Mouse (Mus musculus): ENCODE measurements at regions not wholly inside any gene's neighbourhood (a gene's known extent, or its start where the extent isn't known, plus 50 kb on each side); places are given as distances from the start of the nearest gene placed in this dataset.

DNA sequence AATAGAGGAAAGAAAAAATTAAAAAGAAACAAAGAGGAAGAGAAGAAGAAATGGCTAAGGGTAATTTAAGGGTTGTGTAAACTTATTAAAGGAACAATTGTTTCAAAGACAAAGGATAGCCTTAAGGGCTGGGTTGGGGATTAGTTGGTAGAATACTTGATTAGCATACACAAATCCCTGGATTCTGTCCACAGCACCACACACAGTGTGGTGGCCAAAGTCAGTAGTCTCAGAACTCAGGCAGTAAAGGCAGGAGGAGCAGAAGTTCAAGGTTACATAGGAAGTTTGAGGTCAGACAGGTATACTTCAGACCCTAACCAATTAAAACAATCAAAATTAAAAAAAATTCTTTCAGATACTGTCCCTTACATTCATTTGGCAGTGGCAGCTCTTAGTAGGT, 596.6 kb upstream of the Tbl1xr1 start:
- Histone ChIP-seq H3K27ac (ENCODE audit: insufficient read depth, low read depth) (no peak overlapping the region), H3K9ac (ENCODE audit: insufficient read depth, low read depth) (no peak overlapping the region), H3K4me2 (ENCODE audit: insufficient read depth, low read depth, poor library complexity, severe bottlenecking) (no peak overlapping the region), H3K4me1 (ENCODE audit: control insufficient read depth in 1 of 2, insufficient read depth in 2 of 2) (peaks cover 0 to 14% of the 10 kb centered on the region in 2 experiments; a peak in 2 of 4 replicates), H3K36me3 (replicated peaks in 1 of 2; ENCODE audit: control insufficient read depth in 1 of 2, insufficient read depth in 1 of 2, low read length in 1 of 2) (no peaks in the 10 kb centered on the region), H3K9me3 (replicated peaks; ENCODE audit: low read length) (no peaks in the 10 kb centered on the region), H3K4me3 (replicated peaks in 1 of 3; ENCODE audit: low read depth in 2 of 3, low read length in 2 of 3, poor library complexity in 1 of 3) (no peak overlapping the region), H3K27me3 (replicated peaks) (no peaks in the 10 kb centered on the region), H3K79me2 (replicated peaks; ENCODE audit: control insufficient read depth, extremely low read depth, insufficient read depth, poor library complexity, severe bottlenecking) (no peaks in the 10 kb centered on the region)
- in situ Hi-C loops (cut with MboI; ENCODE audit: low pct_ligation_motif_present, low pct_unique_long_range_greater_than_20kb, low sequenced_read_pairs) = loop anchor here (25.0 kb wide), 1 partner anchor 457 kb away; no protein-coding TSS in a partner anchor
- no peak for DNase-seq (ENCODE audit: extremely low read depth)
- dilution Hi-C loops (cut with MboI; ENCODE audit: extremely low pct_ligation_motif_present, extremely low pct_unique_long_range_greater_than_20kb, low sequenced_read_pairs) = no loop called here
- no peak for TF ChIP-seq MEF2A (IDR thresholded peaks at IDR 0.05; ENCODE audit: borderline replicate concordance, low read depth, low read length)
- no peak for TF ChIP-seq SMC3 (IDR thresholded peaks at IDR 0.05; ENCODE audit: low read depth, low read length)
- TF ChIP-seq CHD2 (IDR thresholded peaks at IDR 0.05; ENCODE audit: low read length) = no peak
- TF ChIP-seq ZKSCAN1 (IDR thresholded peaks at IDR 0.05; ENCODE audit: borderline replicate concordance, low read depth, low read length) = no peak
- no peak for TF ChIP-seq TCF12 (IDR thresholded peaks at IDR 0.05; ENCODE audit: low read depth, low read length)

GRCm38 (mm10) chr3:21484052-21484451, 592.4 kb upstream of the Tbl1xr1 start:
- Histone ChIP-seq H3K27me3 (replicated peaks) (no peaks in the 10 kb centered on the region), H3K9ac (ENCODE audit: insufficient read depth, low read depth) (no peak overlapping the region), H3K4me1 (ENCODE audit: control insufficient read depth in 1 of 2, insufficient read depth in 2 of 2) (peaks cover 0 to 20% of the 10 kb centered on the region in 2 experiments; a peak in 2 of 4 replicates), H3K4me2 (ENCODE audit: insufficient read depth, low read depth, poor library complexity, severe bottlenecking) (peak overlapping the region; percentile 29; the same call in 1 of the 2 replicates), H3K27ac (ENCODE audit: insufficient read depth, low read depth) (no peak overlapping the region), H3K36me3 (replicated peaks in 1 of 2; ENCODE audit: control insufficient read depth in 1 of 2, insufficient read depth in 1 of 2, low read length in 1 of 2) (no peaks in the 10 kb centered on the region), H3K79me2 (replicated peaks; ENCODE audit: control insufficient read depth, extremely low read depth, insufficient read depth, poor library complexity, severe bottlenecking) (no peaks in the 10 kb centered on the region), H3K4me3 (replicated peaks in 1 of 3; ENCODE audit: low read depth in 2 of 3, low read length in 2 of 3, poor library complexity in 1 of 3) (no peak overlapping the region), H3K9me3 (replicated peaks; ENCODE audit: low read length) (no peaks in the 10 kb centered on the region)
- peak; percentile 49 for DNase-seq (ENCODE audit: extremely low read depth)
- in situ Hi-C loops (cut with MboI; ENCODE audit: low pct_ligation_motif_present, low pct_unique_long_range_greater_than_20kb, low sequenced_read_pairs) = loop anchor here (25.0 kb wide), 1 partner anchor 453 kb away; no protein-coding TSS in a partner anchor
- dilution Hi-C loops (cut with MboI; ENCODE audit: extremely low pct_ligation_motif_present, extremely low pct_unique_long_range_greater_than_20kb, low sequenced_read_pairs) = no loop called here
- TF ChIP-seq EP300 (IDR thresholded peaks at IDR 0.05; ENCODE audit: low read length) (peak; percentile 55; the same call in 1 of the 2 replicates), BHLHE40 (IDR thresholded peaks at IDR 0.05; ENCODE audit: low read depth, low read length) (peak; percentile 78), NRF1 (IDR thresholded peaks at IDR 0.05; ENCODE audit: low read depth, low read length) (no peak)

GRCm38 (mm10) chr3:21485454-21485853, 591.0 kb upstream of the Tbl1xr1 start:
- dilution Hi-C loops (cut with MboI; ENCODE audit: extremely low pct_ligation_motif_present, extremely low pct_unique_long_range_greater_than_20kb, low sequenced_read_pairs) = no loop called here
- no peak for TF ChIP-seq EP300 (IDR thresholded peaks at IDR 0.05; ENCODE audit: low read length)
- DNase-seq (ENCODE audit: extremely low read depth) = no peak
- no peak overlapping the region for H3K4me2 ChIP-seq (ENCODE audit: insufficient read depth, low read depth, poor library complexity, severe bottlenecking)
- in situ Hi-C loops (cut with MboI; ENCODE audit: low pct_ligation_motif_present, low pct_unique_long_range_greater_than_20kb, low sequenced_read_pairs) = loop anchor here (25.0 kb wide), 1 partner anchor 452 kb away; no protein-coding TSS in a partner anchor
- peaks cover 0 to 20% of the 10 kb centered on the region in 2 experiments; a peak in 2 of 4 replicates for H3K4me1 ChIP-seq (ENCODE audit: control insufficient read depth in 1 of 2, insufficient read depth in 2 of 2)
- no peaks in the 10 kb centered on the region for H3K36me3 ChIP-seq (replicated peaks in 1 of 2; ENCODE audit: control insufficient read depth in 1 of 2, insufficient read depth in 1 of 2, low read length in 1 of 2)
- no peaks in the 10 kb centered on the region for H3K27me3 ChIP-seq (replicated peaks)
- H3K4me3 ChIP-seq (replicated peaks in 1 of 3; ENCODE audit: low read depth in 2 of 3, low read length in 2 of 3, poor library complexity in 1 of 3) = no peak overlapping the region
- H3K27ac ChIP-seq (ENCODE audit: insufficient read depth, low read depth) = no peak overlapping the region
- H3K79me2 ChIP-seq (replicated peaks; ENCODE audit: control insufficient read depth, extremely low read depth, insufficient read depth, poor library complexity, severe bottlenecking) = no peaks in the 10 kb centered on the region
- H3K9me3 ChIP-seq (replicated peaks; ENCODE audit: low read length) = no peaks in the 10 kb centered on the region
- H3K9ac ChIP-seq (ENCODE audit: insufficient read depth, low read depth) = no peak overlapping the region

Data from CH12.LX (cell line).